Mouse (Mus musculus) c-Kit-positive CD71-positive TER-119-negative erythroid progenitor cells, embryonic 14.5 days (primary cell): Measurements from ENCODE around the gene Serpinb2.

Experiments
- DNase-seq: peaks from one replicate; pipeline ENCODE4 v3.0.0-alpha.2; 2013; ENCODE audit warnings: low read depth

The Serpinb2 gene

GRCm38 (mm10) chr1:107582900-107583299 lies 71.7 kb downstream of the Serpinb2 start:
- DNase-seq, result no peak

GRCm38 (mm10) chr1:107583958-107584376 lies 72.7 kb downstream of the Serpinb2 start:
- DNase-seq, result no peak

- no peak for DNase-seq
Measured at GRCm38 (mm10) chr1:107584932-107585331, 73.7 kb downstream of the Serpinb2 start.
